Mouse (Mus musculus) neutrophil, adult 83 days (primary cell): ENCODE measurements around the gene Gstcd. TPM values are rescaled to one million over a fixed set of nuclear protein-coding genes. Genes with fewer than 3 reads are reported as not detected.

ENCODE experiments used
- total RNA-seq, 2 experiments: library from RNA; stranded (reverse); gene quantifications; one replicate each; pipeline ENCODE4 v1.2.4; 2023

Gstcd gene
- total RNA-seq = 10 to 100 TPM in 1 of 2 experiments, 1 to 10 TPM in 1; 9.6 to 11.6 TPM

GRCm38 (mm10) chr3:133091664-133092273, at the start of gene Gstcd, which contains the start of gene Ints12:
TSS of gene Gstcd (minus strand) at chr3:133092033.
TSS of gene Ints12 (plus strand) at chr3:133091840.

GRCm38 (mm10) chr3:132949791-132950528, 141.9 kb downstream of the Gstcd start, which contains the start of gene Npnt:
TSS of gene Npnt (minus strand) at chr3:132950291.

Other genes starting within 250 kb of the Gstcd start
- under 1 TPM; 0.09 to 0.15 TPM for gene Npnt, start 141.7 kb downstream of the Gstcd start, total RNA-seq
- gene Ints12, start 193 bp downstream of the Gstcd start, total RNA-seq = 10 to 100 TPM; 41.6 to 42.2 TPM
- gene Arhgef38, start 142.9 kb upstream of the Gstcd start, total RNA-seq = not detected
- 10 to 100 TPM; 17.7 to 18.8 TPM for gene Ppa2, start 218.1 kb upstream of the Gstcd start, total RNA-seq